Mouse (Mus musculus): Measurements from ENCODE around the gene Actl7b.
A peak's percentile ranks its signal among the peaks of the same experiment; 100 is the strongest.

The Actl7b gene

DNA sequence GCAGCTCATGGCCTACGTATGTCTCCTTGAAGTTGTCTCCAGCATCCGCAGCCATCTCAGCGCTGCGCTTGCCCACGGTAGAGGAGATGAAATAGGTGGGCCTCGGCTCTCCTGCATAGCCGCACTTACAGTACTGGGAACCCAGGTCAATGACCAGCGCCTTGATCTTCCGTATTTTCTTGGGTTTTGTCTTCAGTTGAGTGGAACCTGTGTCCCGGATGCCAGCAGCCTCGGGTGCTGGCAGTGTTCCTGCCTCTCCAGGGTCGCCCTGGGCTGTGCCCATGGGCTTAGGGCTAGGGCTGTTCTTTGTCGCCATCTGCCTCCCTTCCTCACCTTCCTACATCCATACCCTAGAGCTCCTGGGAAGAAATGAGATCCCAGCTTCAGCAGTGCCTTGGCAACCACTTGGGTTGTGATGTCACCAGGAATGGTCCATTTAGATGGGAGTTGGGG lies at the start of gene Actl7b:
TSS of gene Actl7b (minus strand) at position 403 of the 453 bp plus-strand sequence.
- DNase-seq: no peak

DNA sequence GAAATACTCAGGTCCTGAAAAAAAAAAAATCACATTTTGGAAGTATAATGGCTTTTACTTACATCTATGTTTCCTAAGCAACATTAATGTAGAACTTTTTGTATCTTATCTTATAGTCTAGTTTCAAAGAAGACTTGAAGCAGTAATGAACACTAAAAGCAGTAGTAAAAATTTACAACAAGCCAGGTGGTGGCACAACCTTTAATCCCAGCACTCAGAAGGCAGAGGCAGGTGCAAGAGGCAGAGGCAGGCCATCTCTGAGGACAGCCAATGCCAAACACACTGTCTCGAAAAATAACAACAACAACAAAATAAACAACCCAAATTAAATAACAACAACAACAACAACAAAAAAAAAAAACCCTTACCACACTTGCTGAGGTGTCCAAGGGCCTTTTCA lies 29.8 kb upstream of the Actl7b start:
- no peak for DNase-seq

DNA sequence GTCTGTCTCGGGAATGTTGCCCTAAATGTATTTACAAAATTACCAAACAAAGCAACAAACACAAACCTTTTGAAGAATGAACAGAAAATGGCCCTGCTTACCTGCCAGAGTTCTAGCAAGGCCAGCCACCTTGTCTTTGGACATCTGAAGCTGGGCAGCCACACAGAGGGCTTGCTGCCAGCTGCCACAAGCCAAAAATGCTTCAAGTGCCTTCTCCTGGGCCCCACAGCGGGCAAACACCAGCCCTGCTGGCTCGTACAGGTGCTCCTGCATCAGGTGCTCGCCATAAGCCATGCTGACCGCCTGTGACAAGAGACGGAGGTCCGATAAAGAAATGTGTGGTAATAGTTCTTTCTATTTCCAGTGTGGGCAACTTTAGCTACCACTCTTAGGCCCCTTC lies 27.7 kb upstream of the Actl7b start:
- DNase-seq: peak; percentile 78

DNA sequence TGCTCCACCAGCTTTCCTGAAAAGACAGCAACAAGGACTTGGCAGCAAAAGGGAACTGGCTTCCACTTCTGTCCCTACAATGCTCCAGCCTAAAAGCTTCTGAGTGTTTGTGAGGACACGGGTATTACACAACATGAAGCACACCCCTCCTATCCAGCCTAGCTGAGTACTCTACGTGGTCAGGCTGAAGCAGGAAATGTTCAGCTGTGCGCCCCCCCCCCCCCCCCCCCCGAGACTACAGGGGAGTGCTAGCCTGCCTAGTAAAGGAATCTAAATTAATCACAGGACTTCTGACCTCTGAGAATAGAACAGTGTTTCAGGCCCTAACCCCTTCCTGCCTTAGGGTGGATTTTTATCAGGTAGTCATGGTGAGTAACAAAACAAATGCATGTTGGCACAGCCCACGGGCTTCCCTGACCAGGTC lies 26.6 kb upstream of the Actl7b start:
- DNase-seq: peak; percentile 81

DNA sequence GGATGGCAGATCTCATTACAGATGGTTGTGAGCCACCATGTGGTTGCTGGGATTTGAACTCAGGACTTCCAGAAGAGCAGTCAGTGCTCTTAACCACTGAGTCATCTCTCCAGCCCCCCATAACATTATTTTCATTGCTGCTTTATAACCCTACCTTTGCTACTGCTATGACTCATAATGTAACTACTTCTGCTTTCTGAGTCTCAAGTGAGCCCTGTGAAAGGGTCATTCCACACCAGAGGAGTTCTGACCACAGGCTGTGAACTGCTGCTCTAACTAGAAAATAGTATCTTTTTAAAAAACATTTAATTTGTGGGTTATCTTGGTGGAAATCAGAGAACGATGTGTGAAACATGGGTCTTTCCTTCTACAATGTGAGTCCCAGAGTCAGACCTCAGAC lies 16.4 kb upstream of the Actl7b start:
- DNase-seq: peak; percentile 10

DNA sequence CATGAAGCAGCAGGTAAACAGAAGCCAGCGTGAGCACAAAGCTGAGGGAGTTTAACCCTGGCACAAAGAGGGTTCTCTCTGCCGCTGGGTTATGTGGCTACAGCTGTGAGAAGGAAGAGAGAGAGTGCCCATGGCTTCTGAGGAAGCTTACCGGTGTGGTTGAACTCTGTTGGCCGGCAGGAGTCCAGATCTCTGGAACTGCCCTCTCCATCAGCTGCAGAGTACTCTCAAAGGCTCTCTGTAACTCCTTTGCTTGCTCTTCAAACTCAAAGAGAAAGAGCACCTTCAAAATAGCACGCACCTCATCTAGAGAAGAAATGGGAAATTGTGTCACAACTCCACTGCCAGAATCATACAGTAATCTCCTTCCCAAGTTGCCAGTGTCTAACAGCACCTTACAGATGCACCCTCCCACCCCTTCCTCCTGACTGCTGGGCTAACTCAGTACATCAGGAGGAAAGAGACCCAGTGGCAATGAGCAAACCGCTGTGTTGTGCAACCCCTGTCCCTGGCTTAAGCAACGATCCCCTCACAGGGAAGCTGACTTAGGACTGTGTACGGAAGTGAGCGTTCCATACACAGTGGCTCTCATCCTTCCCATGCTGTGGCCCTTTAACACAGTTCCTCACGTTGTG lies 15.8 kb upstream of the Actl7b start:
- peak; percentile 84 for DNase-seq

DNA sequence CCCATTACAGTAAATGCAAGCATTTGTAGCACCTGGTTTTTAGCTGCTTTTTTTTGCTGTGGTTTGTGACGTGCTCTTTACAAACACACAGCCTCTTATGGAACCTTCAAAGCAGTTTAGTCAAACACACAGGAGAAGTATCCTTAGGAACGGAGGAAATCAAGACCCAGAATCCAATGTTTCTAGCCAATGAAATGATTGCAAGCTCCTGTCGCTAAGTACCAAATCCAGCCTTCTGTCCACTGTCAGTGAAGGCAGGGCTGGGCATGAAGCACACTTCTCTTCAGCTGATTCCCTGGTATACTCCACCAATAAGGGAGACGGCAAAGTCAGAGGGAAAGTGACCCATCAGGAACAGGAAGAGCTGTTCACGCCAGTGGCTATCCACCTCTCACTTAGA lies 14.8 kb upstream of the Actl7b start:
- DNase-seq: peak; percentile 52

DNA sequence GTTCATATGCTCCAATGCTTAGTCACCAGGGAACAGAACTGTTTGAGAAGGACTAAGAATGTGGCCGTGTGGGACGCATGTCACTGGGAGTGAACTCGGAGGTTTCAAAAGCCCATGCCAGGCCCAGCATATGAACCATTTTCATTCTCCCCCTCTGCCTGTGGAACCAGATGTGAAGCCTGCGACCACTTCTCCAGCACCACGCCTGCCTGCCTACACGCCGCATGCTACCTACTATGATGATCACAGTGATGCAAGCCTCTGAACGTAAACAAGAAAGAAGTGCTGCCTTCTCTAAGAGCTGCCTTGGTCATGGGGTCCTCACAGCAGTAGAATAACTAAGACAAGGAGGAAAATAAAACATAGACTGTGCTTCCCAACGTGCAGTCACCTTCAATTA lies 6.2 kb upstream of the Actl7b start:
- no peak for DNase-seq

DNA sequence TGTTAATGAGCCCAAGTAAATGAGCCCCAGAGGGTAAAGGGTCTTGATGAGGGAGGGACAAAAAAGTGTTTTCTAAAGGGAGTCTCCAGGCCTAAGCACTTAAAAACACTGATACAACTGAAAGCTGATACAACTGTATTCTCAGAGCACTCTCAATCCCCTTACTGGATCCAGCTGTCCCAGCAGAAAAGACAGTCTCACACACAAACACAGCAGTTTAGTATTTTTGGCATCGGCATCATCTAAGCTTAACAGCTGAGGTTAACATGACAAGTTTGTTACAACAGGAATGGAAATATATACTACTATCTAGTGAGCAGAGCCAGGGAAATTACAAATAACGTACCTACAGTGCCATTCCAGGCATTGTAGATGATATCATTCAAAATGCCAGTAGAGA lies 5.1 kb upstream of the Actl7b start:
- no peak for DNase-seq

DNA sequence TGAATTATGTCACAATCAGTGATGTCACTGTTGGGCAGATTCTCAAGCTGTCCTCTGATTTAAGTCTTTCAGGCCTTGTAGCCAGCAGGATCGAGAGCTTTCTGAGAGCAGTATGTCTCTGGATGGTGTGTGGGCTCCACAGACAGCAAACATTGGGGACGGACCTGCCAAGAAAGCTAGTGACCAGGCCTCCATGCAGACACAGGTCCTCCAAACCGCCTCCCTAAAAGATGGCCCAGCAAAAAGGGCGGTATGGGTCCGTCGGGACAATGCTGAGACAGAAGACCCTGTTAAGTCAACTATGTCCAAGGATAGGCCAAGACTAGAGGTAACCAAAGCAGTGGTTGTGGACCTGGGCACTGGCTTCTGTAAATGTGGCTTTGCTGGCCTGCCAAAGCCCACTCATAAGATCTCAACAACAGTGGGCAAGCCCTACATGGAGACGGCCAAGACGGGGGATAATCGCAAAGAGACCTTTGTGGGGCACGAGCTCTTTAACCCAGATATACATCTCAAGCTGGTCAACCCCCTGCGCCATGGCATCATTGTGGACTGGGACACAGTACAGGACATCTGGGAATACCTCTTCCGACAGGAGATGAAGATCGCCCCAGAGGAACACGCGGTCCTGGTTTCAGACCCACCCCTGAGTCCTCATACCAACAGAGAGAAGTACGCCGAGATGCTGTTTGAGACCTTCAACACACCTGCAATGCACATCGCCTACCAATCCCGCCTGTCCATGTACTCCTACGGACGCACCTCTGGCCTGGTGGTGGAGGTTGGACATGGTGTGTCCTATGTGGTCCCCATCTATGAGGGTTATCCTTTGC lies 2.3 kb upstream of the Actl7b start, which contains the start of gene Actl7a:
TSS of gene Actl7a (plus strand) at position 51 of the 833 bp plus-strand sequence.
- no peak for DNase-seq

DNA sequence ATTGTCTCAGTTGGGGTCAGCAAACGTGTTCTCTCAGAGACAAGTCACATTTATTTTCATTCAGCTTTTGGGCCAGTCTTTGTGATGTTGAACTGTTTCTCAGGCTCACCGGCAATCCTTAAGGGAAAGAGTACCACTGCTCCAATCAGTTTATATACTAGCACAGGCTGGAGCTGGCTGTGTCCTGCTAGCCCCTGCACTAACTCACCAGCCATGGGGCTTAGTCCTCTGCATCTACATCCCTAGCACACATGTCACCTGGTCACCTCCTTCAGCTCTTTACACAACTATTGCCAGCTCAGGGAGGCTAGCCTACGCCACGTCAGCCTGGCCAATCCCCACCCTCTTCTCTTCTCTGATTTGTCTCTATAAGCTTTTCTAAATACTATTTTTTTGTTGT lies 1.5 kb upstream of the Actl7b start:
- no peak for DNase-seq

DNA sequence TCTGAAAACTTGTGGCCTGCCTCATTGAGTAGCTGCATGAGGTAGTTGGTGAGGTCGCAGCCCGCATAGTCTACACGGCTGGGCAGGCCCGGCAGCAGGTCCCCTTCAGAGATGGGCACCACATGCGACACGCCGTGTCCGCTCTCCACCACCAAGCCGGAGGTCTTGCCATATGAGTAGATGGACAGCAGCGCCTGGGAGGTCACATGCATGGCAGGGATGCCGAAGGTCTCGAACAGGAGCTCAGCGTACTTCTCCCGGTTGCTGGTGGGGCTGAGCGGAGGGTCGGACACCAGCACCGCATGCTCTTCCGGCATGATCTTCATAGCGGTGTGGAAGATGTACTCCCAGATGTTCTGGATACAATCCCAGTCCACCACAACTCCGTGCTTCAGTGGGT lies 632 bp downstream of the Actl7b start:
- no peak for DNase-seq

DNA sequence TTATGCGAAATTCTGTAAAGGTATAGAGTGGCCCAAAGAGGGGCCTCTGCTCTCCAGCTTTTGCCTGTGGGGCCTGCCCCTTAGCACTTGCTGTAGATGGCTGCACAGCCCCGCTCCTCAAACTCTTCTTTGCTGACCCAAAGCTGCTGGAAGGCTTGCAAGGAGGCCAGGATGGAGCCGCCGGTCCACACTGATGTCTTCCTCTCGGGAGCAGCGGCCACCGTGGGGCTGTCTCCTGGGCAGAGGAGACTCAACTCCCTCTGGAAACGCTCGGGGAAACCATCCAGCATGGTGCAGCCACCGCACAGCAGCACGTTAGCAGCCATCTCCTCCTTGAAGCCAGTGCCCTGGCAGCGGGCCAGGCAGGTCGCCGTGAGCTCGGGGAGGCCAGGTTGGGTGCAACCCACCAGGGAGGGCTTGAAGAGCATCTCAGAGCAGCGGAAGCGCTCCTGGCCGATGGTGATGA lies 1.2 kb downstream of the Actl7b start, which contains the start of gene Gm26657:
TSS of gene Gm26657 (plus strand) at position 51 of the 466 bp plus-strand sequence.
- DNase-seq: no peak

DNA sequence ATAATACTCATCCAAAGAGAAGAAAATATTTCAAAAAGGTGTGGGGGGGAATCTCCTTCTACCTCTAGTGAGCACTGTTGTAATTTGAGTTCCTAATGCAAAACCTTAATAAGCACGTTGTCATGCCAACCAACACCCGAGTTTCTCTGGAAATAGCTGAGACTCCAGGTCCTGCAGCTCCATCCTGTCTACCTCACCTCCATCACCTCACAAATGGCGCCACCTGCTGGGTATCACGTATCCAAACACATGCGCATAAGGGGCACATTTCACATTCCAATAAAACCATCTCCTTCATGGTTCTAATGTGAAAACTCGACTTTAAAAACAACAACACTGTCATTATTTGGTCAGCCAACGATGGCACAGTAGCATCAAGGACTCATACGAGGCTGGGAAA lies 15.4 kb downstream of the Actl7b start:
- no peak for DNase-seq

DNA sequence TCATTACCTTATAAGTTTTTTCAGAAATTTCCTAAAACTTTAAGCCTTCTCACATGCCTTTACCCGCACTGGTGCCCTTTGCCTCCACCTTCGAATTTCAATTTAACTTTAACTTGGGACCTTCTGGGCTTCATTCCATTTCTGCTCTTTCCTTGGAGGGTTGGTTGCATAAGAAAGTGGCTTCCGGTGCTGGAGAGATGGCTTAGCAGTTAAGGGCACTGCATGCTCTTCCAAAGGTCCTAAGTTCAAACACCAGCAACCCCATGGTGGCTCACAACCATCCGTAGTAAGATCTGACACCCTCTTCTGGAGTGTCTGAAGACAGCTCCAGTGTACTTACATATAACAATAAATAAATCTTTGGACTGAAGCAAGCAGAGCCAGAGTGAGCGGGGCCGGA lies 18.0 kb downstream of the Actl7b start:
- no peak for DNase-seq

DNA sequence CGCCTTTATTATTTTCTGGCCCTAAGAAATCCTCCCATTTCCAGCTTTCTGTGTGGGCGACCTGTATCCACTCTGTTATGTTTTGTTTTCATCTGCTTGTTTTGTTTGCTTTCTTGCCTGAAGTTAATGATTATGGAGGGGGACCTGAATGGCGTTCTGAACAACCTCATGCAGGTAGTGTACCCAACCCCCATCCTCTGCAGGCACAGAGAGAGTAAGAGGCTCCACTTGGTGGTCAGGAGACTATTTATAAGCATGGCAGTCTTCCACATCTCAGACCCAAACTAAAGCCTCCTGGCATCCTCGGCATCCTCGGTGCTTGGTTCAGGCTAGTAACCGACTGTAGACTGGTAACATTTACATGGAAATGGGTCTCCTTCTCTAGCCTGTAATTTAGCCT lies 18.9 kb downstream of the Actl7b start:
- no peak for DNase-seq

DNA sequence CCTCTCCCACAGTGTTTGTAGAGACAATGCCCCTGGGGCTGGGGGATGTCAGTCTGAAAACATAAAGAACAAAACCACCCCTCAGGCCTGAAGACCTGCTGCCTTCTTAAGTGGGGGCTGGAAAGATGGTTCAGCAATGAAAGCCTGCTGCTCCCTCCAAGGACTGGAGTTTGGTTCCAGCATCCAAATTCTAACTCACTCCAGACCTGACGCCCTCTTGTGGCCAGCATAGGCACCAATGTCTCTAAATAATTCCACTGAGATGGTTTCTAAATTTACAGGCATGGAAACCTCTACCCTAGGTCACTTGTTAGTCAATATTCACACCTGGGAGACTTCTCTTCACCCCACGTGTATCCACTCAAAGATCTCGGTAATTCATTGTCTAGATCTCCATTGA lies 19.8 kb downstream of the Actl7b start:
- peak; percentile 60 for DNase-seq

DNA sequence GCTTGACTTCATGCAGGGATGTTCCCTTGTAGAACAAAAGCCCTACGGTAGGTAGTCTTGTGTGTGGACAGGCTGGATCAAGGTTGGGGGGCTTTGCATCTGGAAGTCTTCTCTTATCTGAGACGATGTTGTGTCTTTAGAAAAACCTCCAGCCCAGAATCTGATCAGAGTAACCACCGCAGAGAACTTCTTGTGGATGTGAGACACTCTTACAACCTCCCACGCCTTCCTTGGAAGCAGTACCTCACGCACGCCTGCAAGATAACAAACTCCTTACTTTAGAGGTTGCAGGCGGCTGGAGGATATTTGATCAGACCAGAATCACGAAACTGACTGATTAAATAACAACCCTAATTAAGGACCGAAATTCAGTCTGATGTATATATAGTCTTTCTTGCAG lies 20.8 kb downstream of the Actl7b start:
- DNase-seq: no peak

DNA sequence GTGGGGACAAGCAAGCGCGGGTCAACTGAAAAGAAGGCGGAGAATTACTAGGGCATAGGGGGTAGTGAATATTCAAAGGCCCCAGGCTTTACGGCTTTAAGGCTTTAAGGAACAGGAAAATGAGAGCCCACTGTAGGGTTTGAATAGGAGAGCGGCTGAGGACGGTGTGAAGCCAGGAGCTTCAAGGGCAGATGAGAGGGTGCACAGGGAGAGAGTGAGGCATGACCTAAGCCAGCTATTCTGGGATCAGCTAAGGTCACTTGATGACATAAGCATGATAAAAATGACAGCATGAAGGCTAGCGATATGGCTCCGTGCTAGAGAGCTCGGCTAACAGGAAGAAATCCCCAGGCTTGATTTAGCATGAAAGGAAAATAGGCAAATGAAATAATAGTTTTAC lies 21.8 kb downstream of the Actl7b start:
- no peak for DNase-seq

DNA sequence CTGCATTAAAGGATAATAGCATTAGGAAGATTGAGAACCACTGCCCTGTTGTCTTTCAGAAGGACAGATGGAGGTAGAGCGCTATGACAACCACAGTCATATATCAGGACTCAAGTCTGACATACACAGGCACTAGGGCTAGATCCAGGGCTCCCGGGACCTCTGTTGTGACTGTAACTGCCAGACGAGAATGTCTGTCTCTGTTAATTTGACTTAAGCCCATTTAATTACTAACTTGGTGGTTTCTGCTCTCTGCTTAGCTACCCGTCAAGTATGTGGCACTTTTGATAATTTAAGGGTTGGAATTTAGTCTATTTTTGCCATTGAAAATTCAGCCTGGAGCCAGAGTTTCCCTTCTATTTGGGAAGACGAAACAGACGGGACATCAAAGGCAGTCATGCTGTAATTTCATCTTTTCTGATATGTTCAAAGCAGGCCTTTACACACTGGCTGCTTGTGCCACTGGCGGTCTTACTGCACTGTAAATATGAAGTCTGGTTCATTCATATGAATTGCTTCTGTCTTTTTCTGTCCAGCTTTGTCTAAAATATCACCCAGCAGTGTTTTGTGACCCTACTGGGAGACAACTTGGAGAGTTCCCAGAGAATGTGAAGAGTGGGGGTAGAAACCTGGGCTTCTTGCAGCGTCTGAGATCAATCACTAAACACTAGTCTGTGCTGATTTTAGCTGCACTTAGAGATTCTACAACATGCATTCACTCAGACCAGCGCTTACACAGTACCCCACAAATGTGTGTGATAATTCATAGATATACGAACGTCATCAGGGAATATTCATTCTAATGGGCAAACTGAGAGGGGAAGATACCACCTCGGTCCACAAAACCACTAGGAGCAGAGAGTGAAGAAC lies 22.4 kb downstream of the Actl7b start:
- DNase-seq: no peak

DNA sequence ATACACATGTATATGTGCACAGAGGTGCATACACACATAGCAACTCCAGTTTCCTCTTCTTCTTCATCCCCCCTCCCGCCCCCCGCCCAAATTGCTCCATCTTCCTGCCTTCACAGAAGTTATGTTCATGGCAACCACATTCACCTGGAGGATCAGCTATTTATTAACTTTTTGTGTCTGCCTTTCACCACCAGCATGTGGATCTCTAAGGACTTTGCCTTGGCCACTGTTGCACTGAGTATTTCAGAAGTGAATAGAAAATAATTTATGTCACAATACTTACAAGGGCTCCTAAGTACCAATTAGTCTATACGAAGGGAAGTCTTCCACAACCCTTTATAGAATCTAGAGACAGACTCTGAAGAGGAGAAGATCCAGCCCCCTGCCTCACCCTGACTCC lies 23.3 kb downstream of the Actl7b start:
- DNase-seq: no peak

DNA sequence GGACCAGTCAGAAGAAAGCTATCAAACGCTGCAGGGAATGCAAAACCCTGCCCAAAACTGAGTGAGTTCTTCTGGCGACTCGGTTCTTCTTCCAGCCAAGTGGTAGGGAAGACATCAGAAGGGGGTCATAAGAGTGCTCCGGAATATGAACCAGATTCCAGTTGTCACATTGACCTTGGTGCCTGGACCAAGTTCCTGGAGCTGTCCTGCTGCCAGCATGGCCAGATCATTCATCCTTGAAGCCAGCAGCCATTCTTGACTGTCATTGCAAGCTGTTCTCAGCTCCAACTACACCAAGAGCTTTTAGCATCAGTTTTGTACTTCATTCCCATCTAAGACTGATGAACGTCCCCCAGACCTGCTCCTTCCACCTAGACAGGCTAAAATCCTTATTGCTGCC lies 24.4 kb downstream of the Actl7b start:
- no peak for DNase-seq

DNA sequence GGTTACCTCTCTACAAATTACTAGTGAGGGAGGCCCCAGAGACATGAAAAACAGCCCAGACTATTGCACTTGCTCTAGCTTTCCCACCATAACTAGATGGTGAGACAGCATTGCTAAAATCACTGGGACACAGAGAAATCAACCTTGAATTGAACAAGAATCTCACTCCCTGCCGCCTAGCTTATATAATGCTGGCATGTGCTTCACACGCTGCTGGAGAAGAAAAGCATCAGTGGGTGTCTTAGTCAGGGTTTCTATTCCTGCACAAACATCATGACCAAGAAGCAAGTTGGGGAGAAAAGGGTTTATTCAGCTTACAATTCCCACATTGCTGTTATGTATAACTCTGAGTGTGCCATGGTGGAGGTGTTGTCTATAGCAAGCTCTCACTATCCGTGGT lies 28.1 kb downstream of the Actl7b start:
- no peak for DNase-seq

All from lung, postnatal 36 days (tissue).